Mouse (Mus musculus): ENCODE results near the gene Cep112.

GRCm38 (mm10) chr11:108606036-108606435, 181.0 kb downstream of the Cep112 start:
- TF ChIP-seq MAX (IDR thresholded peaks at IDR 0.05) (no peak), CTCF (IDR thresholded peaks at IDR 0.05; ENCODE audit: control insufficient read depth, insufficient read depth, insufficient read length) (no peak), MYOD1 (IDR thresholded peaks at IDR 0.05; ENCODE audit: control insufficient read depth, insufficient read length, low read depth) (no peak), CEBPB (IDR thresholded peaks at IDR 0.05; ENCODE audit: low read depth) (no peak), USF1 (IDR thresholded peaks at IDR 0.05; ENCODE audit: low read depth) (no peak), FOSL1 (IDR thresholded peaks at IDR 0.05; ENCODE audit: insufficient read depth, low read length, poor library complexity, severe bottlenecking) (no peak)
